Mouse (Mus musculus) brain, adult 2 months (tissue): ENCODE measurements around the gene Becn1.

ENCODE experiments used
- DNase-seq: peaks from one replicate; pipeline ENCODE4 v3.0.0; 2011; ENCODE audit warnings: low read depth, low spot score

The Becn1 gene

GRCm38 (mm10) chr11:101315665-101316500 lies 13.8 kb upstream of the Becn1 start, which contains the start of gene Psme3:
Gene Psme3 (plus strand): TSS chr11:101316213.
- DNase-seq, result peak; percentile 97

DNA sequence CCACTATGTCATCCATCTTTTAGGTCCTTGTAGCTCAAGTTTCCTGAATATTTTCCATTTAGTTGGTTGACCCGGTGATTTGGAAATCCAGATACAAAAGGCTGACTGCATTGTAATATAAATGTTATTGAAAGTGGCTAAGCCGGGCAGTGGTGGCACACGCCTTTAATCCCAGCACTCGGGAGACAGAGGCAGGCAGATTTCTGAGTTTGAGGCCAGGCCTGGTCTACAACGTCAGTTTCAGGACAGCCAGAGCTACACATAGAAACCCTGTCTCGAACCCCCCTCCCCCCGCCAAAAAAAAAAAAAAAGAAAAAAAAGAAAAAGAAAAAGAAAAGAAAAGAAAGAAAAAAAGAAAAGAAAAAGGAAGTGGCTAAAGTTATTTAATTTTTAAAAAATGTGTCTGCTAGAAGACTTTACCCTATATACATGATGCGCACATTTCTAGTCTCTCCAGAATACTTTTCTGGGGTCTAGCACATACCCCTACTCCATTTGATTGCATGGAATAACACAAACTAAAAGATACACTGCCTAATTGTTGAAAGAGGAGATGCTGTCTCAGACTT lies 13.1 kb upstream of the Becn1 start:
- no peak for DNase-seq

GRCm38 (mm10) chr11:101314567-101314966 lies 12.5 kb upstream of the Becn1 start:
- DNase-seq, result no peak

DNA sequence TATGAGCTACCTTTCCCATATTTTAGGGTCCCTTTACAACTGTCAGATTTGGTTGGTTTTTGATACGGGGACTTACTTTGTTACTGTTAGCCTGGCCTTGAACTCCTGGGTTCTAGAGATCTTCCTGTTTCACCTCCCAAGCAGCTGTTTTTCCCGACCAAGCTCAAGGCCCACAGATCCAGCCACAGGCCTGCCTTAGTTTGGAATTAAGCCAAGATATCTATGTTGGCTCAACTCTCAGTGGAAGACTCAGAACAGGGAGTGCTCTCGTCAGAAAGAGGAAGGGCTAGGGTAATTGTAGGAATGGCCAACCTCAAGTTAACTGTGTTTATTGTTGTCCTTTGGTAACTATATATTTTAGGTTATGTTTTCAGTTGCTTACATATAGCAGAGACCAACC lies 10.1 kb upstream of the Becn1 start:
- no peak for DNase-seq

GRCm38 (mm10) chr11:101311083-101311482 lies 9.0 kb upstream of the Becn1 start:
- no peak for DNase-seq

DNA sequence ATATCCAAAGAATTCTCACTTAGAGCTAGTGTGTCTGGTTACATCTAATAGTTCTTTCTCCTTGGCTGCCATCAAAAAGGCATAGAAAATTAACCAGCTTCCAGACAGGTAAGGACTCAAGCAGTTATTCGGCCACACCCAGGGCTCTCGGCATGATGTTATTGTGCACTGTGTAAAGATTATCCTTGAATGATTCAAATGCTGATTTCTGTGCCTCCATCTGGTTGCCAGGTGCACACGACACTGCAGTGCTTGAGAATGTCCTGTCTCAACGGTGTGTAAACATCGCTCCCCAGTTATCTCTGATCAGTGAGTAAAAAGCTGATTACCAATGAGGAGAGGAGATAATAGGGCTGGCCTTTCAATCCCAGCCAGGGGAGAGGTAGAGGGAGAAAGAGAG lies 5.7 kb upstream of the Becn1 start:
- DNase-seq, result no peak

DNA sequence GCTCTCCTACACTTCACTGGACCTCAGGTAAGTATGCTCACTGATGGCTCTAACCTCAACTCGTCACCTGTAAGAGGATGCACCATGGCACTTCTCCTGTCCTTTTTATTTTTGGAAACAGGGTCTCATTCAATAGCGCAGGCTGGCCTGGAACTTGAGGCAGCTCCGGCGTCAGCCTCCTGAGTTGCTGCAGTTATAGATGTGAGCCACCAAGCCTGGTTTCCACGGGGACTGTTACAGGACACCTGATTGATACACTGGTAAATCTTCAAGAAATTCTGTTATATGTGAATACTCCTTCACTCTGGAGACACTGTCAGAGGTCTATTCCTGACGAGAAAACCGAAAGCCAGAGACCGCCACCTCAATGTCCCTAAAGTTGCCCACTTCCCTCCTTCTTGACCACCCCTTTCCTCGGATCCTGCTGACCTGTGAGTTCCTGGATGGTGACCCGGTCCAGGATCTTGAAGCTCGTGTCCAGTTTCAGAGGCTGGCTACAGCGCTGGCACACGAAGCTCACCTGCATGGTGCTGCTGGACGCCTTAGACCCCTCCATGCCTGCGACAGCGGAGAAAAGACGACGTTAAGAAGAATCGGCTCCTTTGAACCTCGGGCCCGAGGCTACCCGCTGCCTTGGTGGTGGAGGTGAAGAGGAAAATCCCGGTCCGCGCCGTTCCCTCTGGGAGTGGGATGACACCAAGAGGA lies 635 bp downstream of the Becn1 start:
- DNase-seq, result no peak

DNA sequence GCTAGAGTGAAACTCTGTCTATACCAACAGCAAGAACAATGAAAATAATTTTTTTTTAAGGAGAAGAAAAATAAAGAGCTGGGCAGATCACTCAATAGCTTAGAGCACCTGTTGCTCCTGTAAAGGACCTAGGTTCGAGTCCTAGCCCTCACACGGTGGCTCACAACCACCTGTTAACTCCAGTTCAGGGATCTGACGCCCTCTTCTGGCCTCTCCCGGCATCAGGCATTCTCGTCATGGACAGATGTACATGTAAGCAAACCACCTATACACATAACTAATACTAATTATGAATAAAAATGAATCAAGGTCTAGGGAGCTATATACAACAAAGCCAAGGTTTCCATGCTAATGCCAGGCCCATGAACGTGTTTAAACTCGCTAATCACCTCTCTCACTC lies 1.2 kb downstream of the Becn1 start:
- no peak for DNase-seq

DNA sequence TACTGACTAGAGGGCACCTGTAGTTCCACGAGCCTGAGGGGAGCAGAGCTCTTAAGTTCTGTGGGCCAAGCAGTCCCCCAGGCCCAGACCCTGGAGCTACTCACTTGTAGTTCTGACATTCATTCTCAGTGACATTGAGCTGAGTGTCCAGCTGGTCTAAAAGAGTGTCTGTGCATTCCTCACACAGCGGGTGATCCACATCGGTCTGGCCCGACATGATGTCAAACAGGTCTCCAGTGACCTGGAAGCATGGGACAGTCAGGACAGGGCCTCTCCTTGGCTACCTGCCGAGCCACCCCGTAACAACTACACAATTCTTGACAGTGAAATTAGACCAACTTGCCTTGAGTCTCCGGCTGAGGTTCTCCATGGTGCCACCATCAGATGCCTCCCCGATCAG lies 6.9 kb downstream of the Becn1 start:
- no peak for DNase-seq

- DNase-seq, result no peak
These were observed 10.9 kb downstream of the Becn1 start for GRCm38 (mm10) chr11:101291231-101291630.

GRCm38 (mm10) chr11:101287306-101287705 lies 14.8 kb downstream of the Becn1 start:
- peak; percentile 70 for DNase-seq

DNA sequence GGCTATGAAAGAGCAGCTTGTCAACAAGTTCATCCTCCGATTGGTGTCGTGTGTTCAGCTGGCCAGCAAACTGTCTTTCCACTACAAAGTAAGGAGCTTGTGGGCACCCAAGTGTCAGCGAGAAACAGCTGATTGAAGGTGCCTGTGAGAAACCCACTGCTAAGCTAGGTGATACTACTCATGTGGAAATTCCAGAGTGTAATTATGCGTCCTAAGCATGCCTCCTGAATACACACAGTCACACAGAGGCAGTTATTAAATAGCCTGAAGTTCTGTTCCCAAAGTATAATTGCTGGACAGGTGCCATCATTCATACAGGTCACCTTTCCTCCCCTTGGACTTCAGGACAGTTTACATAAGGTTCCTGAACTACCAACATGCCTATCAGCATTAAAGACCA lies 18.3 kb downstream of the Becn1 start:
- no peak for DNase-seq

GRCm38 (mm10) chr11:101282896-101283295 lies 19.2 kb downstream of the Becn1 start:
- no peak for DNase-seq

- no peak for DNase-seq
These were observed 21.2 kb downstream of the Becn1 start for GRCm38 (mm10) chr11:101280837-101281236.

DNA sequence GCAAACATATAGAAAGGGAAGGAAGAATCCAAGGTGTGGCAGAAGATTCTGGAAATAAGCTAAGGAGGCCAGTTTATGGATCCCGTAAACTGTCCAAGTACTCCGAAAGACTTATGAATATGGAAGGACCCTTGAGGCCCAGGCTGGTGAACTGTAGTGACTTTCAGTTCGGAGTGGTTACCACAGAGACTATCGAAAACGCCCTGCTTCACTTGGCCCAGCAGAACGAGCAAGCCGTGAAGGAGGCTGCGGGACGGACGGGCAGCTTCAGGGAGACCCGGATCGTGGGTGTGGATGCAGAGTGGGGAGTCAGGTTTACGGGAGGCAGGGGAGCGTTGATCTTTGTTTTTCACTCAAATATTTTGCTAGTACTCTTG lies 22.9 kb downstream of the Becn1 start:
- DNase-seq, result no peak

GRCm38 (mm10) chr11:101278223-101279192 lies 23.6 kb downstream of the Becn1 start, which contains the start of the genes Cntd1 and Coa3:
Gene Cntd1 (plus strand): TSS chr11:101279012.
Gene Coa3 (minus strand): TSS chr11:101279114.
- peak; percentile 98 for DNase-seq

DNA sequence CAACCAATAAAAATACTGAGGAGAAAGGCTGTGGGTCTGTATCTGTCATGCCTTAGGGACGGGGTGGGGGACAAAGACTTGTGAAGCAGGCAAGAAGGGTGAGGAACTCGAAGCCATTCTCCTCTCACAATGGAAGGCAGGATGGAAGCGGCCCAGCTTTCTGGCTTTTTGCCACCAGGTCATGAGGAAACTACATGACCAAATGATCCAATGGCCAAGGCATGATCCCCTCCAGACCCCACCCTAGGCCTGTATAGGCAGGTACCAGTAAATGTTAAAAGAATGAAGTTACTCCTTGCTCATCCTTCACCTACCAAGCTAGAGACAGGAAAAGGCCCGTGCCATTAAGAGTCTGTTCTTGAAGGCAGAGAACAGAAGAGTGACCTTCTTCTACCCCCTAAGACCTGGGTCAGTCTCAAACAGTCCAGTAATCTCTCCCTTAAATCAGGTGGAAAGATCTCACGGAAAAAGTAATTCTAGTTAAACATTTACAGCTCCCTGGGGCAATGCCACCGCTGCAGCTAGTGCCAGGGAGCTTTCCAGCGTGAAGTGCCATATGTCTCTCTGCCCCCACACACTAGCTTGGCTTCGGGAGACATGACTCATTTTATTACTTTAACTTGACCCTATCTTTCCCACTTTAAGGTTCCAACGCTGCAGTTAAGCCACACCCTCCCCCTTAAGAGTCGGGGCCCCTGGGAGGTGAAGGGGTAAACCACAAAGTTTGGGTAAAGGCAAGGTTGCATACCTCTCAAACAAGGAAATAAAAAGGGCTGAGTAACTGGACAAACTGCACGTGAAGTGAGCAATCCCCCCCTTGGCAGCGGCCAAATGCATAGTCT lies 24.5 kb downstream of the Becn1 start:
- DNase-seq, result peak; percentile 70

- no peak for DNase-seq
These were observed 25.6 kb downstream of the Becn1 start for GRCm38 (mm10) chr11:101276319-101277070.

DNA sequence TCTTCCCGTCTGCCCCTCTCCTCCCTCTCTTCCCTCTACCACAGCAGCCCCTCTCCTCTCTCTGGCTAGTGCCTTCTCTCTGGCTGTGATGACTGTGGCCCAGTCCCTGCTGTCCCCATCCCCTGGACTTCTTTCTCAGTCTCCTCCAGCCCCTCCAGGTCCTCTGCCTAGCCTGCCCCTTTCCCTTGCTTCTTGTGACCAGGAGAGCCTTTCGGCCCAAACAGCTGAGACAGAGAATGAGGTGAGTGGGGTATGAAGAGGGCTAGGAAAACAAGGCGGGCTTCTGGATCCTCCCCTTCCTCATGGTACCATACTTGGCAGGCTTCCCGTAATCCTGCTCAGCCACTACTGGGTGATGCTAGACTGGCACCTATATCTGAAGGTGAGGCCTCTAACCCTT lies 26.8 kb downstream of the Becn1 start:
- no peak for DNase-seq

- no peak for DNase-seq
These were observed 29.6 kb downstream of the Becn1 start for GRCm38 (mm10) chr11:101272446-101272845.
